Mouse (Mus musculus): ENCODE data around the gene Vipr1. TPM values are rescaled to one million over a fixed set of nuclear protein-coding genes. Genes with fewer than 3 reads are reported as not detected.

Vipr1 gene
- total RNA-seq, 2 experiments from 2014 or later = 0.30 to 0.67 TPM

GRCm38 (mm10) chr9:121675556-121675955 lies 33.0 kb downstream of the Vipr1 start:
- no peak for DNase-seq (ENCODE audit: low spot score in 2 of 2)

GRCm38 (mm10) chr9:121677069-121677468 lies 34.6 kb downstream of the Vipr1 start:
- DNase-seq (ENCODE audit: low spot score in 2 of 2) = no peak

- DNase-seq (ENCODE audit: low spot score in 2 of 2) = no peak
Observed at GRCm38 (mm10) chr9:121677476-121677875, 35.0 kb downstream of the Vipr1 start.

GRCm38 (mm10) chr9:121679549-121679948 lies 37.0 kb downstream of the Vipr1 start:
- peak in 1 of 2 experiments; percentile 40 for DNase-seq (ENCODE audit: low spot score in 2 of 2)

GRCm38 (mm10) chr9:121681191-121681590 lies 38.7 kb downstream of the Vipr1 start:
- no peak for DNase-seq (ENCODE audit: low spot score in 2 of 2)

GRCm38 (mm10) chr9:121682037-121682680 lies 39.6 kb downstream of the Vipr1 start:
- no peak for DNase-seq (ENCODE audit: low spot score in 2 of 2)

- no peak for DNase-seq (ENCODE audit: low spot score in 2 of 2)
Observed at GRCm38 (mm10) chr9:121684702-121685101, 42.2 kb downstream of the Vipr1 start.

- no peak for DNase-seq (ENCODE audit: low spot score in 2 of 2)
Observed at GRCm38 (mm10) chr9:121690200-121690651, 47.7 kb downstream of the Vipr1 start.

- DNase-seq (ENCODE audit: low spot score in 2 of 2) = no peak
Observed at GRCm38 (mm10) chr9:121690734-121691133, 48.2 kb downstream of the Vipr1 start.

GRCm38 (mm10) chr9:121694736-121695135 lies 52.2 kb downstream of the Vipr1 start:
- no peak for DNase-seq (ENCODE audit: low spot score in 2 of 2)

- DNase-seq (ENCODE audit: low spot score in 2 of 2) = no peak
Observed at GRCm38 (mm10) chr9:121696626-121697025, 54.1 kb downstream of the Vipr1 start.

GRCm38 (mm10) chr9:121697150-121698049 lies 54.9 kb downstream of the Vipr1 start:
- peak; percentile 54 to 60 for DNase-seq (ENCODE audit: low spot score in 2 of 2)

GRCm38 (mm10) chr9:121704261-121704645 lies 61.7 kb downstream of the Vipr1 start:
- DNase-seq (ENCODE audit: low spot score in 2 of 2) = no peak

GRCm38 (mm10) chr9:121704646-121705625 lies 62.4 kb downstream of the Vipr1 start, which contains the start of gene Sec22c:
Sec22c (minus strand) TSS chr9:121705490.
- peak; percentile 84 to 88 for DNase-seq (ENCODE audit: low spot score in 2 of 2)

GRCm38 (mm10) chr9:121706029-121706675 lies 63.6 kb downstream of the Vipr1 start:
- no peak for DNase-seq (ENCODE audit: low spot score in 2 of 2)

GRCm38 (mm10) chr9:121707801-121708200 lies 65.3 kb downstream of the Vipr1 start:
- no peak for DNase-seq (ENCODE audit: low spot score in 2 of 2)

GRCm38 (mm10) chr9:121708506-121709486 lies 66.3 kb downstream of the Vipr1 start:
- no peak for DNase-seq (ENCODE audit: low spot score in 2 of 2)

- peak; percentile 92 to 96 for DNase-seq (ENCODE audit: low spot score in 2 of 2)
Observed at GRCm38 (mm10) chr9:121709898-121710583, 67.5 kb downstream of the Vipr1 start, which contains the start of gene Ss18l2. Ss18l2 (plus strand) TSS chr9:121710329.

Measured in adrenal gland, adult 18-20 months (tissue).